ENCODE assay signal across 8 mouse cellular contexts in the genomic region with DNA sequence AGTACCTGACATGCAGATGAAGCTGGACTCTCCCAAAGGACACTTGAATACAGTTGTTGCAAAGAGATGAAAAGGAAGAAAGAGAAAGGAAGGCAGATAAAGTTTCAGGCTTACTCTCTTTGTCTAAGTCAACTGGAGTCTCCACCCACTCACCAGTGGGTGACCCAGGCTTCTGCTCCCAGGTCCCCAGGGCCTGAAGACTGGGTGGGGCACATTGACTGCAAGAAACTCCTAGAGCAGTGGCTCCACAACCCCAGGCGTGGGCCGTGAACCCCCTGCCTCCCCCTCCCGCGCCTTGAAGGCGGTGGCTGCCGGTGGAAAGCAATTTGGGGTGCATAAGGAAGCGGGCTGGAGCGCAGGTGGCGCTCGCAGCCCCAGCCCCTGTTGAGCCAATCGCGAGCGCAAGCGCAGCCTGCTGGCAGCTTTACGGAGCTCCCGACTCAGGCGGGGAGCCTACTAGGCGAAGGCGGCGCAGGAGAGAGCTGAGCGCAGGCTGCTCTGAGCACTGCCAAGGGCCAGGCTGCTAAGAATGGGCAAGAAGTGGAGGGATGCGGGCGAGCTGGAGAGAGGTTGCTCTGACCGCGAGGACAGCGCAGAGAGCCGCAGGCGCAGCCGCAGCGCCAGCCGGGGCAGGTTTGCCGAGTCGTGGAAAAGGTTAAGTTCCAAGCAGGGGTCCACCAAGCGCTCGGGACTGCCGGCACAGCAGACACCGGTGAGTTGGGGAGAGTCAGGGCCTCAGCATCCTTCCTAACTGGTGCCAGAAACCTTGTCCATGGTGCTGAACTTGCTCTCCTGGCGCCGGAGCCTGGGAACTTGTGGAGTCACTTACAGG. TPM values are rescaled to one million over a fixed set of nuclear protein-coding genes. Genes with fewer than 3 reads are reported as not detected.
DNase-seq lines count a peak whose midpoint lies in the region; ATAC-seq and TF ChIP-seq lines count a peak whose summit lies in the region.

Gene Trpm3 (plus strand): TSS at position 457 of the 832 bp plus-strand sequence.

- H3K27me3 ChIP-seq in Patski, result peaks cover 44% of the 10 kb centered on the region
- H3K27me3 ChIP-seq in forebrain, embryonic 13.5 days, result peaks cover 12% of the 10 kb centered on the region

- peak within 1 kb of the TSS; percentile 44 for H3K4me3 ChIP-seq in forebrain, embryonic 13.5 days

- H3K36me3 ChIP-seq in forebrain, embryonic 13.5 days (ENCODE audit: poor library complexity, severe bottlenecking), result no peaks in the 10 kb centered on the region

- no peak within 1 kb of the TSS for H3K27ac ChIP-seq in forebrain, embryonic 13.5 days

- peak within 1 kb of the TSS; percentile 74 for H3K4me2 ChIP-seq in forebrain, embryonic 13.5 days

- no peaks in the 10 kb centered on the region for H3K9me3 ChIP-seq in forebrain, embryonic 13.5 days (replicated peaks)

- POLR2A ChIA-PET in Patski (lab: Charles Lee), result no interaction called here

- DNase-seq in Patski (ENCODE audit: low read depth, low spot score), result peak; percentile 4
- DNase-seq in c-Kit-positive CD71-positive TER-119-positive erythroid progenitor cells, embryonic 14.5 days (ENCODE audit: low spot score), result peak; percentile 1
- peak; percentile 51 to 69 for DNase-seq in layer of hippocampus, postnatal 10 days (ENCODE audit: low spot score in 2 of 2)
- peak; percentile 68 for DNase-seq in lung, postnatal 14 days
- peak; percentile 75 to 79 for DNase-seq in right cerebral cortex, postnatal 10 days (ENCODE audit: low spot score in 2 of 2)
- no peak for DNase-seq in MN1 (ENCODE audit: low spot score)

- in situ Hi-C loops in Patski (cut with MboI; ENCODE audit: low pct_unique_long_range_greater_than_20kb), result no loop called here

- ATAC-seq in Patski, result no peak
- ATAC-seq in forebrain, embryonic 13.5 days, result peak; percentile 98
- ATAC-seq in hematopoietic stem cell, adult 5-6 weeks (replicated peaks in 1 of 2; ENCODE audit: insufficient read depth in 1 of 2, low FRiP score in 2 of 2, low TSS enrichment in 1 of 2, low read depth in 1 of 2, poor library complexity in 2 of 2, severe bottlenecking in 2 of 2), result peak; percentile 59 to 92

- CTCF ChIA-PET in Patski (lab: Charles Lee), result no interaction called here

- peaks cover 16% of the 10 kb centered on the region for H3K4me1 ChIP-seq in forebrain, embryonic 13.5 days

- peak within 1 kb of the TSS; percentile 50 for H3K9ac ChIP-seq in forebrain, embryonic 13.5 days

- no peak for TF ChIP-seq CTCF in Patski (IDR thresholded peaks at IDR 0.05)

- WGBS in forebrain, embryonic 13.5 days, result 0% methylated on average over 39 of the region's 39 CpGs

RNA-seq across cellular contexts. Expression of gene Trpm3, which starts in this region (rescaled TPM):
- 2.0 TPM for polyA plus RNA-seq in Patski (2021)
- 11.8 and 16.7 TPM in 2 replicates for polyA plus RNA-seq in forebrain, embryonic 13.5 days (2015; fragmentation: Nextera tagmentation; extraction: Ambion mirVana)
- total RNA-seq in hematopoietic stem cell, adult 5-6 weeks (2017), result not detected in 2 replicates
- 10 to 100 TPM; 34.1 to 44.8 TPM for total RNA-seq in layer of hippocampus, postnatal 10 days (2021)

Comparison
In these comparisons a context has a peak if more than half of its experiments do, and no peak if none do; other contexts are left out.
1. RNA of gene Trpm3 (total RNA-seq): 34.1 to 44.8 TPM in layer of hippocampus, postnatal 10 days; not detected in hematopoietic stem cell, adult 5-6 weeks; every median in the first group is over 10 times any median in the second.
2. Peak in ATAC-seq in hematopoietic stem cell, adult 5-6 weeks; RNA of the gene not detected or under 1 TPM.